Mouse (Mus musculus) mouse trophoblast stem cell (cell line): ENCODE results near the gene Tstd2.

Experiments
- in situ Hi-C, 2 experiments: fragments of 300-500 bp; cut with MseI, MboI; formaldehyde crosslinking; loops; 2 replicates in 1 of 2; 3 replicates in 1 of 2; pipeline ENCODE4 v1.15.1; 2025

Tstd2 gene

GRCm38 (mm10) chr4:46119514-46120094 lies 18.9 kb downstream of the Tstd2 start:
- in situ Hi-C loops, result no loop called here

- in situ Hi-C loops, result no loop called here
Measured at GRCm38 (mm10) chr4:46117536-46117935, 21.0 kb downstream of the Tstd2 start.

DNA sequence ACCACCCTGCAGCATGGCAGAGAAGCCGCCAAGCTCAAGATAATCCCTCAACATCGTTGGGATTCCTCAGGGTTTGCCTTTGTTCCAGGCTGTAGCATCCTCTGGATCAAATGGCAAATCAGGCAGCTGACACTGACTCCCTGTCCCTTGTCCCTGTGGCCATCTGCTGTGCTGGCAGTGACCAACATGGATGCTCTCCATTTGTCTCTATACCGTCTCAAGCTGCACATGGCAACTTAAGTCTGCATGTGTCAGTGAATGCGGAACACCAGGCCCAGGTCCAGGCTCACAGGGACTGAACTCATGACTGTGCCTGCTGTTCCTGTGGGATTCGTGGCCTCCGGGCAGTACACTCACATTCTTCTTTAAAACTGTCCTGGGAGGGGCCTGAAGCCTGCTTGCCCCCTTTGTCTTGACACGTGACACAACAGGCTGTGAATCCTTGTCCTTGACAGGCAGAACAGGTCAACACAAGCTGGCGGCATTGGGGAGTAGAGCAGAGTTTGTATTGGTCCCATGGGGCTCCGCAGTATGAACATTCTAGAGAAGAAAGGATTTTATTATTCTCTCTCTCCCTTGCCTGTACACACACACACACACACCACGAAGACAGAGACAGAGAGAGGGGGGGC lies 21.8 kb downstream of the Tstd2 start:
- in situ Hi-C loops, result no loop called here

DNA sequence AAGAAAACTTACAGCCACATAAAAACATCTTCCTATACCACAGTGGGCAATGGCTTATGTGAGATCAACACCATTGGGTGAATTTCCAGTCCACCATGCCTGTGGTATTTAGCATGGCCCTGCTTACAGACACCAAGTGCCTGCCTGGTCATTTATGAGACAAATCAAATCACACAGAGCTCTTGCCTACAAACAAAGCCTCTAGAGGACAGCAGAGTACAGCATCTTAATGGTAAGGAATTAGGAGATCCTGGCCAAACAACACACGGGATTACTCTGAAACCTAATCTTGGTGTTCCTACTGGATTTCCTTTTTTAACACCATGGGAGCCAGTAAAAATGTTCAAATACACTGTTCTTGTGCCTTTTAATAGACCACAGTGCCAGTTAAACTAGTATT lies 23.2 kb downstream of the Tstd2 start:
- in situ Hi-C loops, result no loop called here

GRCm38 (mm10) chr4:46111361-46111760 lies 27.1 kb downstream of the Tstd2 start:
- in situ Hi-C loops, result no loop called here

- in situ Hi-C loops, result no loop called here
Measured at GRCm38 (mm10) chr4:46110084-46110483, 28.4 kb downstream of the Tstd2 start.

- in situ Hi-C loops, result no loop called here
Measured at GRCm38 (mm10) chr4:46102078-46102769, 36.3 kb downstream of the Tstd2 start.

DNA sequence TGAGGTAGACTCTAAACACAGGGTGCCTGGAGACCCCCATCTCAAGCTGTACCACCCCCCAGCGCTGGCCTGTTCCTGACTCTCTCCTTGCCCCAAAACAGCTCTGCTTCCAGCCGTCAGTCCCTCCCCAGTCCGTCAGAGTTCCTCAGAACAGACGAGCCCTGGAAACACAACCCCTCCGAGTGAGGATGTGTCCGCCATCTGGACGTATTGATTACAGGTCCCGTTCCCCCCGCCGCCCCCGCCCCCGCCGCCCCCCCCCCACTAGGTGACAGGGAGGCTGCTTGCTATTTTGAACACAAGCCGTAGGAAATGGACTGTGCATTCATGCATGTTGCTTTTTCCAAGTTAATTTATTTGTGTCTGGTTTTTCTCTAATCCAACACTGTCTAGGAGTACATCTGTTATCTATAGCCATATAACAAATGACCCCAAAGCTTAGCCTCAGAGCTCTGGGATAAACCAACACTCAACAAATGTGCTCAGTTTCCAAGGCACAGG lies 37.2 kb downstream of the Tstd2 start:
- in situ Hi-C loops, result no loop called here

GRCm38 (mm10) chr4:46100539-46100938 lies 38.0 kb downstream of the Tstd2 start:
- in situ Hi-C loops, result no loop called here

DNA sequence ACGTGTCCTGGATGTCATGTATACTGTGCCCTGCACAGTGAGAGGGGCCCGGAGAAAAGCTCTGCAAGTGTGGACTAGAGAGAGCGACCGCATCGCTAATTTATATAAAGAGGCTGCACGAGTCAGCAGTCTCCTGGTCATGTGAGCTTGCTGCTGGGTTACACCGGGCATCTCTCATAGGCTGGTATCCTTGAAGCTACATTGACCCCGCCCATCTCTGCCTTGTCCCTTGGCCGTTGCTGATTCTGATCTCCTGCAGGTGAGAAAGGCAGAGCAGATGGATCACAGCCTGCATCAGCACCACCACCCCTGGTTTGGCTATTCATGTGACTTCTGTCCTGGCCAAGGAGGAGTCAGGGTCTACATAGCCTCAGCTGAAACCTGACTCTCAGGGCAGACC lies 39.4 kb downstream of the Tstd2 start:
- in situ Hi-C loops, result no loop called here

GRCm38 (mm10) chr4:46097591-46097990 lies 40.9 kb downstream of the Tstd2 start:
- in situ Hi-C loops, result no loop called here

DNA sequence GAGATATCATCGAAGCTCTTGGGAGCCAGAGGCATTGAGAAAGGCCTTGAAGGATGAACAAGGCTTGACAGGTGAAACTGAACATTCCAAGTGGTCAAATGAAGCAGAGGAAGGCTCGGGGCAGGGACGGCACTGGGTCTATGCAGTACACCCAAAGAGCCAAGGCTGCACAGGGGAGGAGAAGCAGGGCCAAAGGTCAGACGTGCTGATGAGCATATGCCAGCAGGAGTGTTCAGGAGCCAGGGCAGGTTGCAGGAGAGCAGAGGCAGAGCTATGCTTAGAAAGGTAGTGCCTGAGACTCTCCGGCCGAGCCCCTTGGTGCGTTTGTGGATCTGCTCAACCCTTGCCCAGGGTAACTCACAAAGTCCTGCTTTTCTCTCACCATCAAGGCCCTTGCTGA lies 41.9 kb downstream of the Tstd2 start:
- in situ Hi-C loops, result no loop called here

- in situ Hi-C loops, result no loop called here
Measured at GRCm38 (mm10) chr4:46095826-46096159, 42.7 kb downstream of the Tstd2 start.

- in situ Hi-C loops, result no loop called here
Measured at GRCm38 (mm10) chr4:46094916-46095825, 43.3 kb downstream of the Tstd2 start.

- in situ Hi-C loops, result no loop called here
Measured at GRCm38 (mm10) chr4:46092429-46093076, 45.9 kb downstream of the Tstd2 start.

- in situ Hi-C loops, result no loop called here
Measured at GRCm38 (mm10) chr4:46089524-46090125, 48.9 kb downstream of the Tstd2 start.

DNA sequence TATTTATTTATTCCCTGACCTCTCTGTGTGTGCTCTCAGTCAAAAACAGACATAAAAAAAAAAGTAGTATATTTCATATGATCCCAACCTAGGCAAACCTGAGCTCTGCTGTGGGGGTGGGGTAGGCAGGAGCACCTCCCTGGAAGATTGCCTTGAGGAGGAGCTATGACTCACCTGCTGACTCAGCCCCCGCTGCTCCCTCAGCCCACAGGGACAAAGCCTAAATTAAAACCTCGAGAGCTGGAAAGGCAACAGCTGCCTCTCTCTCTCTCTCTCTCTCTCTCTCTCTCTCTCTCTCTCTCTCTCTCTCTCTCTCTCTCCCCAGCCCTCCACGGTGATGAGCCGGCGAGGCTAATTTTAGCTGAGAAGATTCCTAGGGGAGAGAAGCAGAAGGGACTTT lies 50.6 kb downstream of the Tstd2 start:
- in situ Hi-C loops, result no loop called here

- in situ Hi-C loops, result no loop called here
Measured at GRCm38 (mm10) chr4:46087427-46087771, 51.1 kb downstream of the Tstd2 start.

- in situ Hi-C loops, result no loop called here
Measured at GRCm38 (mm10) chr4:46086718-46087426, 51.6 kb downstream of the Tstd2 start.

GRCm38 (mm10) chr4:46085223-46085811 lies 53.2 kb downstream of the Tstd2 start:
- in situ Hi-C loops, result no loop called here
